Mouse (Mus musculus): ENCODE data around the gene Mroh7.
"Not testable (repeated sequence)": the region's sequence is repeated elsewhere in the genome, so short reads cannot be mapped to it uniquely, and the experiment has no call there.

Gene Mroh7

DNA sequence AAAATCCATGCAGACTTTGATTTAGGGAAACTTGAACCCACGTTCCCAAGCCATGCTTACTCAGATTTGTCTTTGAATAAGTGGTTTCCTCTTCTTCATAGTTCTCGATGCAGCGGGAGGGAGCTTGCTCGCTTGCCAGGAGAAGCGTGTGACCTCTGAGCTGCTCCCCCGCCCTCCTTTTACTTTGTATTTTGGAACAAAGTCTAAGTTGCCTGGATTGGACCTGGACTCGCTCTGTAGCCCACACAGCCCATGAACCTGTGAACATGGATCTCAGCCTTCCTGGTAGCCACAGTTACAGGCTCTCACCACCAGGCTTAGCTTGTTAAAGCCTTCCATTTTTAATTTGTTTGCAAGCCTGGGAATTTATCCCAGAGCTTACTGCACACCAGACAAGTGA is at the start of gene Mroh7:
Gene Mroh7 (minus strand): TSS at position 112 of the 400 bp plus-strand sequence.
- DNase-seq (ENCODE audit: low spot score in 2 of 2) = no peak

DNA sequence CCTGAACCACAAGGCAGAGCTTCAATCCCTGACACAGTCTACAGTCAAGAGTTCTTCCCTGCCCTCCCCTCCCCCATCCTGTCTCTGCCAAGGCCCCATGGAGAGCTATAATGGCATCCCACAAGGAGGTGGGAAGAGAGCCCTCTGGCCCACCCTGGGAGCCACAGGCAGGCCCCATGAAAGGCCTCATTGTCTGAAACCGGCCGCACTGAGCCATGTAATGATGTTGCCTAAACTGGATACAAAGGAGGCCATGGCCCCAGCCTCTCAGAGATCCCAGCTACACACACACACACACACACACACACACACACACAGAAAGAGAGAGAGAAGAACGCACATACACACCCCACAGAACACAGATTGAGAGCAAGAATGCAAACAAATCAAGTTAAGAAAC is 49.3 kb upstream of the Mroh7 start:
- DNase-seq (ENCODE audit: low spot score in 2 of 2) = no peak

DNA sequence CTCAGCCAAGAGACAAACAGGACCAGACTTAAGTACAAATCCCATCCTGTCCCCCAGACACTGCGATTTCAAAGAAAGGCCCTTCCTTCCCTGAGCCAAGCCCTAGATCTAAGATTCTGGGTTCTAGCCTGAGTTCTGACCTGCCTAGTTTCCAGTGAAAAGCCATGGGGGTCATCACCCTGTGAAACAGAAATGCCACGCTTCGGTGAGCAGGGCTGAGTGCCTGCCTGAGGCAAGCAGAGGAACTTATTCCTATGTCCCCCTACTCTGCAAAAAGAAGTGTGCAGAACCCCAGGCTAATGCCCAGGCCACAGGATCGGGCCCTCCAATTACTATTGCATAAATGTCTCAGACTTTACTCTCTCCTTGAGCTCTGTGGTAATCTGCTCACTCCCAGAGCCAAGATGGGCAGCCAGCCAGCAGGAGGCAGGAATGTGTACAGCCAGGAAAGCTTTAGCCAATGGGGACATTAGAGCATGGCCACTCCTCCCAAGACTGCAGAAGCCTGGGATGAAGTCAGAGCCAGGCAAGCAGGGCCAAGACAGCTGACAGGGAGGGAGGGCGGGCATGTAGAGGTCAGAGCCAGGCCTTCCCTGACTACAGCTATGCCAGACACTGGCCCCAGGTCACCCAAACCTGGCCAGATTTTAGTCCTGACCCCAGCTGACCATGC is 47.5 kb upstream of the Mroh7 start:
- peak; percentile 64 to 93 for DNase-seq (ENCODE audit: low spot score in 2 of 2)

DNA sequence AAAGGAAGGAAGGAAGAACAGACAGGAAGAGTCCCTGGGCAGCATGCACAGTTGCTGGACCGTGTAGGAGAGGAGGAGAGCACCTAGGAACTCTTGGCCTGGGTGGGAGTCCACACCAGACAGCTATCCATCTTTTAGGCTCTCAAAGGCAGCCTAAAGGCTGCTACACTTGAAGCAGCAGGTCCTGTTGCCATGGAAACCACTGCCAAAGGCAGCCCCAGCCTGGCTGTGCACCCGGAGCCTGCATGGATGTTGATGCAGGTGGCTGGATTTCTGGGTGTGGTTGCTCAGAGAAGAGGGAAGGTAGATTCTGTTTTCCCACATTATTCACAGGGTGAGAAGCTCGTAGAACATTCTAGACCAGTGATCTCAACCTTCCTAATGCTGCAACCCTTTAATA is 46.3 kb upstream of the Mroh7 start:
- no peak for DNase-seq (ENCODE audit: low spot score in 2 of 2)

DNA sequence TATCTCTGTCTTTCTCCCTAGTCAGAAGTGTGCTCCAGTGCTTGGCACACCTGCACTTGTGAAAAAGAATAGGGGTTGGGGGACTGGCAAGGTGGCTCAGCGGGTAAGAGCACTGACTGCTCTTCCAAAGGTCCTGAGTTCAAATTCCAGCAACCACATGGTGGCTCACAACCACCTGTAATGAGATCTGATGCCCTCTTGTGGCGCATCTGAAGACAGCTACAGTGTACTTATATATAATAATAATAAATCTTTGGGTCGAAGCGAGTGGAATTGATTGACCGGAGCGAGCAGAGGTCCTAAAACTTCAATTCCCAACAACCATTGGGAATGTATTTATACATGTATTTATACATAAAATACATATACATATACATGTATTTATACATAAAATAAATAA is 45.0 kb upstream of the Mroh7 start:
- not testable (repeated sequence) for DNase-seq (ENCODE audit: low spot score in 2 of 2)

DNA sequence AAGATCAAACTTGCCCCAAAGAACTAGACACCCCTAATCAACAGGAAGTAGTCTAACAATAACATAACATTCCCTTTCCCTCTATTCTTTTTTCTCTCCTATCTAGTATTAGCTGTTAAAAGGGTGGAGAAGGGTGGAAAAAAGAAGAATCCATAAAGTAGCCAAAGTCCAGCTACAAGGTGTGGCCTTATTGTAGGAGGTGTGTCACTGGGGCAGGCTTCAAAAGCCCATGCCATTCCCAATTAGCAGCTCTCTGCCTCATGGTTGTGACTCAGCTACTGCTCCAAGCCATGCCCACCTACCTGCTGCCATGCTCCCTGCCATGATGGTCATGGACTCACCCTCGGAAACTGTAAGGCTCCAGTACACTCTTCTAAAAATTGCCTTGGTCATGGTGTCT is 41.8 kb upstream of the Mroh7 start:
- DNase-seq (ENCODE audit: low spot score in 2 of 2) = no peak

DNA sequence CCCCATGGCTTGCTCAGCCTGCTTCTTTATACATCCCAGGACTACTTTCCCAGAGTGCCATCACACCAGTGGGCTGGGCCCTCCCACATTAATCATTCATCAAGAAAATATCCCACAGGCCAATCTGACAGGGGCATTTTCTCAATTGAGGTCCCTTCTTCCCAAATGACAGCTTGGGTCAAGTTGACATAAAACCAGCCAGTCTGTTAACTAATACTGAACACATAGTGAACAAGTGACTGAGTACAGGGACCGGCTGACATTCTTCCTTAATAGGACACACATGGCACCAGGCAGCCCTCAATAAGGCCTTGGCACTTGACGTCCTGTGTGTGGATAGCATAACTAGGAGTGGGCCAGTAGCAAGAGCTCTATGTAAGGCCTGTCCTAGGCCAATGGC is 38.6 kb upstream of the Mroh7 start:
- DNase-seq (ENCODE audit: low spot score in 2 of 2) = no peak

DNA sequence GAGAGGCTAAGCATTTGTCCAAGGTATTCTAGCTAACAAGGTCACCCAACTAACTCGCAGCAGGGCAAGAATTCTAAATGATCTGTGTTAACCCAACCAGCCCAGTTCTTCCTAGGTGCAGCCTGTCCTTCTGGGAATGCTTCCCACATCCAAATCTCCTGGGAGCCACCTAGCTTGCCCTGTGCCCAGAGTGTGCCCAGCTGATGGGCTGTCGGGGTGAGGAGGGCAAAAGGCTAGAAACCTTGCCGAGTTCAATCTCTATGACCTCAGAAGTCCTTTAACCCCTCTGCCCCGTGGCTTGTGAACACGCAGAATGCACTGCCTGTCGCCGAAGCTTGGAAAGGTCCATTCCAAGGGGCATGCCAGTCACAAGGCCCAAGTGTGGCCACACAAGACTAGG is 33.4 kb upstream of the Mroh7 start:
- DNase-seq (ENCODE audit: low spot score in 2 of 2) = no peak

DNA sequence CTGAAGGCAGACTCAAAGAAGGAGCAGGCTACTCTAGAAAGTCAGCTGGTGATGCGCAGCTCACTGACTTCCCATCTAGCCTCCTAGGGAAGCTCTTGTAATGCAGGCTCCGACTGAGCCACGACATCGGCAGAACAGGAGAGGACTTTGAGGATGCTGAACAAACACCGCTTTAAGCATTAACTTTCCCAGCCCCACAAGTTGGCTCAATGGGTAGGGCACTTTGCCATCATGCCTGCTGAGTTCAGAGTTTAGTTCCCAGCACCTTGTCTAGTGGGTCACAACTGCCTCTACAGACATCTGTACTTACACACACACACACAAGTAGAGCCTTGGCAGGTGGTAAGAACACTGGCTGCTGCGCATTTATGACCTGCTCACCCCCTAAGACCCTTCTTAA is 21.0 kb upstream of the Mroh7 start:
- DNase-seq (ENCODE audit: low spot score in 2 of 2) = no peak

DNA sequence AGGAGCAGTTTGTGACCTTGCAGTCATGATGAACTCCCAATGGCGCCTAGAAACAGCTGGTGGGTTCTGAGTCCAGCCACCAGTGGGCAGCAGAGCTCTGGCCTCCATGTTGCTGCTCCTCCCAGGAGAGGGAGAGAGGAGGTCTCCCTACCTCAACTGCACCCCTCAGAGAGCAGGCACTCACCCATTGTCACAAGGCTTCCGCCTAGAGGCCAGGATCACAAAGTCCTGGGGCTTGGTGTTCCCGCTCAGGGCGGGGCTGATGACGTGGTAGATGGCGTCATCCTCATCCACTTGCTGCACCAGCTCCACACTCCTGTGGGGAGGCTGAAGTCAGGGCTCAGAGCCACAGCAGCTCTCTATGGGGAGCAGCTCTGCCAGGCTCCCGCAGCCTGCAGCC is 19.0 kb upstream of the Mroh7 start:
- DNase-seq (ENCODE audit: low spot score in 2 of 2) = peak; percentile 23 to 49

DNA sequence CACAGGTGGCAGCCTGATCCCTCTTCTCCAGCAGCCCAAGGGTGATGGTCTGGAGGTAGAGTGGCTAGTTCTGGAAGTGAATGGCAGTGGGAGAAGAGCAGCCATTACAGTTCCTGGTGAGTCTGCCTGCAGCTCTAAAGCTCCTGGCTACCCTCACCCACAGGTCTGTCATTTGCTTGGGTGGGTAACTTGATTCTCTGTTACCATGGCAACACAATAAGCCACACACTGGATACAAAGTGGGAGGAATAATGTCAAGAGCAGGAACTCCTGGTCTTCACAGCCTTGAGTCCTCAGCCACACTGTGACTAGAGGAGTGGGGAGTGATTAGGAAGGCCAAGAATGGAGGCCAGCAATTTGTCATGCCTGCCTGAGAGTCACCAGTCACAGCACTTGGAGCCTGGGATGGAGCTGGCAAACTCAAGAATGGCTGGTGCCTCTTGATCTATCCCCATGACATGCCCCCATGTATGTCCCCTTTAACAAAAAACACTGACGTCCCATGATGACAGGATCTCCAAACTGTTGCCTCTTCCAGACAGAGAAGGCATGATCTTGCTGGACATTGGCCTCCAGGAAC is 16.4 kb upstream of the Mroh7 start:
- DNase-seq (ENCODE audit: low spot score in 2 of 2) = no peak

DNA sequence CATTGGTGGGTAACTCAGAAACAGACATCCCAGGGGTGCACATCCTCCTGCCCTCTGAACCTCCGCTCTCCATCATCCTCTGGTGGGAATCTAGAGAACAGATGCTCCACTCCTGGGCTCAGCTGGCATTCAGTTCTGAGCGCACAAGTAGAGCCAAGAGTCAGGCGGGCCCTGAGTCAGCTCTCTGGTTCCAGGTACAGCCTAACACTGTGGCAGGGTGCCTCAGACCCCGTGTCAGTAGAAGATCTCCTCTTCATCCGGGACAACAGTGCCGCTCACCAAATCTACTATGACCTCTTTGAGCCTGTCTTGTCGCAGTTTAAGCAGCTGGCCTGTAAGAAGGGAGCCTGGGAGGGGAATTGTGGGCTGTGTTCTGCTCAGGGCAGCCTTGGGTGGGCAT is 15.1 kb upstream of the Mroh7 start:
- DNase-seq (ENCODE audit: low spot score in 2 of 2) = peak in 1 of 2 experiments; percentile 44

DNA sequence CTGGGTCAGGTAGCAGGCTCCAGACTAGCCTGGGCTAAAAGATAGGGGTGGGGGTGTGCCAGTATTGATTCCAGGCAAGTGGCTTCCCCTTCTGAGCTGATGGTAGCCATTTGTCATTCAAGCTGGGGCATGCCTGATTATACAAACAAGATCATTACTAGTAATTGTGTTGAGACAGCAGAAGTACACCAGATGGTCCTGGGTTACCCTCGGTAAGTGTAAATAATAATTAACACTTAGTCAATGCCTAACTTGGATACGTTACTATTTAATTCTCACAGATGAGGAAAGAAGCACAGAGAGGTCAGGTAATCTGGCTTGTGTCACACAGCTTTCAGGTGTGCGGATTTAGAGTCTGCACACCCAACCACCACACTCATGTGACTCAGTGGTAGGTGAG is 7.2 kb upstream of the Mroh7 start:
- DNase-seq (ENCODE audit: low spot score in 2 of 2) = no peak

DNA sequence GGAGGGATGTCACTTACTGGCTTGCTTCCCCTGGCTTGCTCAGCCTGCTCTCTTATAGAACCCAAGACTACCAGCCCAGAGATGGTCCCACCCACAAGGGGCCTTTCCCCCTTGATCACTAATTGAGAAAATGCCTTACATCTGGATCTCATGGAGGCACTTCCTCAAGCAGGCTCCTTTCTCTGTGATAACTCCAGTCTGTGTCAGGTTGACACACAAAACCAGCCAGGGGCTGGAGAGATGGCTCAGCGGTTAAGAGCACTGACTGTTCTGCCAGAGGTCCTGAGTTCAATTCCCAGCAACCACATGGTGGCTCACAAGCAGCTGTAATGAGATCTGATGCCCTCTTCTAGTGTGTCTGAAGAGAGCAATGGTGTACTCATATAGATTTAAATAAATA is 6.2 kb upstream of the Mroh7 start:
- not testable (repeated sequence) for DNase-seq (ENCODE audit: low spot score in 2 of 2)

DNA sequence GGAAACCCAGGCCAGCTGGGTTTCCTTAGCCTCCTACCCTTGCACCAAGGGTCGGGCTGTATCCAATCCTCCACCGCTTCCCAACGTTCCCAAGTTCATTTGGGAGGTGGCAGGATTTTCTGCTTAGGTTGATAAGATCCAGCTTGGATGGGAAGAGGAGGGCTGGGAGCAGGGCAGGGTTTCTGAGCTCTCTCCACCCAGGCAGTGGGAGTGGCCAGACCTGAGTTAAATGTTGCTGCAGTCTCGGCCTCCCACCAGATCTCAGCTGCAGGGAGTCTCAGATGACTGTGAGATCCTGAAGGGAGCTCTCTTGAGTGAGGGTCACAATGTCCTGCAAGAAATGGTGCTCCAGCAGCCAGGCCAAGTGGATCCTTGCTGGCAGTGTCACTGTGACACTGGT is 2.9 kb upstream of the Mroh7 start, which contains the start of gene Fam151a:
Gene Fam151a (plus strand): TSS at position 254 of the 400 bp plus-strand sequence.
- DNase-seq (ENCODE audit: low spot score in 2 of 2) = no peak

DNA sequence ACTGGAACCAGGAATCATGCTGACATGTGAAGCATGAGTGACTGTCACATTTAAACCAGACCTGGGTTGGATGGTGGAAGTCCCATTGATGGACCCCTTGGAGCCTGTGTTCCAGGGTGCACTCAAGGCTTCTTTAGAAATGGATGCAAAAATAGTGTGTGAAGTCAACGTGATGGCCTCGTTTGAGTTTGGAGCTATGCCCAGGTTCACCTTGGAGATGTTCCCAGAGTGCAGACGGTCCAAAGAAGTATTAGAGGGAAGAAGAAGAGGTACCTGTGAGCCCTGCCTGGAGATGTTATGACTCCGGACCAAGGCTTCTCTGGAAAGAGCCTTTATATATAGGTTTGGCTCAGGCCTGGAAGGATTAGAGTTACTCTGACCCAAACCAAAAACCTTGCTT is 10.1 kb downstream of the Mroh7 start:
- DNase-seq (ENCODE audit: low spot score in 2 of 2) = no peak

DNA sequence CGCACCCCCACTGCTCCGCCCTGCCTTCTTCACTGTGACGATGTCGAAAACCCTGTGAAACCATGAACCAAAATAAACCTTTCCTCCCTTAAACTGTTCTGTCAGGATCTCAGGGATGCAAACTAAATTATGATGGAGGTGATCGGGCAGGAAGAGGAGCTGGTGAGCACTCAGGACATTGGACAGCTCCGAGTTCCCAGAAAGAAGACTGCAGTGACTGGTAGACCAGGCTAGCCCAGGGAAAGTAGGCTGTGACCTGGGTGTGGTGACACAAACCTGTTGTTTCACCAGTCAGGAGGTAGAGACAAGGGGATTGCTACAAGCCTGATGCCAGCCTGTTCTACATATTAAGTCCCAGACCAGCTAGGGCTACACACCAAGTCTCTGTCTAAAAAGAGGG is 17.1 kb downstream of the Mroh7 start:
- DNase-seq (ENCODE audit: low spot score in 2 of 2) = no peak

DNA sequence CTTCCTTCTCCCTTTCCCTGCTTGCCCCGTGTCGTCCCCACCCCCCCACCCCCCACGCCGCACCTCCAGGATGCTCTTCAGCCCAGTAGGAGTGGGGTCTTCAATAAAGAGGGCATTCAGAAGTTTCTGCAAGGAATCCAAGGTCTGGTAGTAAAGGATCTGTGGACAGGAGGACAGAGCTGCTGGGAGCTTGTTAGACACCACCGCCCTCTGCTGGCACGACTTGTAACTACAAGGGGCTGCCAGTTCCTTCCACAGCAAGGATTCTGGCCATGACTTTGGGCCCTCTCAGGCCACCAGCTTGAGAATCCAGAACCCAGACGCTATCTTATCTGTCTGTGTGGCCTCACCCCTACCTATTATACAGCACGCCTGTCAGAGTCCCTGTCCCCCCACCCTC is 22.3 kb downstream of the Mroh7 start:
- peak; percentile 70 to 76 for DNase-seq (ENCODE audit: low spot score in 2 of 2)

DNA sequence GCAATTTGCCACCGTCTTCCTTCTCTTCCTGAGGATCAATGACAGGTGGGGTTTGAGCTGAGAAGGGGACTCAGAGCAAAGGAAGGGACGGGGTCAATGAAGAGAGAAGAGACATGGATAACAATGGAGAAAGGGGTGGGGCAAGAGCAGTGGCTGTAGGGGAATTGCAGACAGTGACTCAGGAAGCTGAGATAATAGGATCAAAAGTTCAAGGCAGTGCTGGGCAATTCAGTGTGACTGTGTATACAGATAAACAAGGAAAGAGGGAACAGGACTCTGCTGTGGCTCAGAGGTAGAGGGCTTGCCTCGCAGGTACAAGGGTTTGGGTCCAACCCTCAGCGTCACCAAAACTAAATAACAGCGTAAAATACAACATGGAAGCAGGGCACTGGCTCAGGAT is 22.8 kb downstream of the Mroh7 start:
- DNase-seq (ENCODE audit: low spot score in 2 of 2) = no peak

DNA sequence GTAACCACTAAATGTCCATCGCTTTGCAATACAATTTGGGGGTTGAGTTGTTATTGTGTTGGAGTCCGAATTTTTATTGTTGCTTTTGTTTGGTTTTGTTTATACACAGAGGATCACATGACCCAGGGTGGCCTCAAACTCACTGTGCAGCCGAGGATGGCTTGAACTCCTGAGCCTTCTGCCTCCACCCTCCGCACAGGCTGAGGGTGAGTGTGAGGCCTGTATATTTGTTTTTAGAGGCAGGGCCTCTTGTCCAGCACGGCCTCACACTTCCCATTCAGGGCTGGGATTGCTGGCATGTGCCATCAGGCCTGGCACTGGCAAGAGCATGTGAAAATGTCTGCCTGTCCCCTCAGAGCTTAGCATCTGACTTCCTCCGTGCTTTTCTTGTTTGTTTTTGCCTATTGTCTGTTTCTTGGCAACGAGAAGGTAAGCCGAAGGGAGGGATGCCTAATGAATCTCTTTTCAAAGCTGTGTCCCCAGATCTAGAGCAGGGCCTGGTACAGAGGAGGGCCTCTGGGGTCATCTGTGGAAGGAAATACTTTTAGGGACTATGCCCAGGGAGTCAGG is 25.5 kb downstream of the Mroh7 start:
- no peak for DNase-seq (ENCODE audit: low spot score in 2 of 2)

DNA sequence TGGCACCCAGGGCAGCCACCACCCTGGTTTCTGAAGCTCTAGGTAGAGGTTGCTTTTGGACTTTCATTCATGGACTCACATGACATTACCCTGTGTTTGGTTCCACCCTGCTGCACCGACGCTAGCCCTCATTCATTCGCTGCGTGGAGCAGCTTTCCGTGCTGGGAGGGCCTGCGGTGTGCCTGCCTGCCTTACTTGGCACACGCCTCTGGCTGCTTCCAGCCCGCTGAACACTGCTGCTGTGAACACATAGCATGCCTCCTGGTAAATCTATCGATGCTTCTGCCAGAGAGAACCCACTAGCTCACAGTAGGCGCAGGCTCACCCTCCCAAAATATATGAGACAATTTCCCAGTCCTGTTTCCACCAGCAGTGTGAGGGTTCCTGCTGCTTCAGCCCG is 26.3 kb downstream of the Mroh7 start:
- DNase-seq (ENCODE audit: low spot score in 2 of 2) = no peak

DNA sequence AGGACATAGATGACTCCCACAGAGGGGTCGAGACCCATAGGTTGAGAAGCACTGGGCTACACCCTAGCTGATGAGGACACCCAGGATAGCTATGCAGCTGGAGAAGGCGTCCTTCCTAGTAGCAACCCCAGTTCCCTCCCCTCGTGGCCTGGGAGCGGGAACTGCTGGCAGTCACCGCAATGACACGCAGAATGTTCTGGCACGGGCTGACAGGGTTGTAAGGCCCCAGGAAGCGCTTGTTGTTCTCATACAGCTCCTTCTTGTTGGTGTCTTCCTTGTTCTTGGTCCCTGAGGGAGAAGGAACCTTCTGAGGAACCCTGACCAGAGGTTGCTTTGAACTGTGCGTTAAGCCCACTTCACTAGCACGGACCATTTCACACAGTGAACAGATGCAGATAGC is 26.8 kb downstream of the Mroh7 start:
- DNase-seq (ENCODE audit: low spot score in 2 of 2) = no peak

DNA sequence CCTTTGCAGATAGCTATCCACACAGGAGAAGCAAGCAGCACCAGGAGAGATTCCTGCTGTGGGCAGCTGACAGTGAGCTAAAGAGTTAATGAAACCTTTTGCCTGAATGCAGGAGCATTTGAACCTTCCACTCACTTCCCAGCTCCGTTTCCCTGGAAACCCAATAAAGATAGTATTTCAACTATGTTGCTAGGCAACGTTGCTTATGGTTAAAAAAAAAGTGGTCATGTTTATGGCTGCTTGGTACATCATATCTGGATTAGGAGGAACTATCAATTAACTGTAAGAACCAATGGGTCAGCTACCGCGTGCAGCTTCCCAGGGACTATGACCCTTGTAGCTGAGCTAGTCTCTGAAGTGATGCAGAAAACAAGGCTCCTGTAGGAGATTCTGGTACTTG is 29.9 kb downstream of the Mroh7 start:
- no peak for DNase-seq (ENCODE audit: low spot score in 2 of 2)

DNA sequence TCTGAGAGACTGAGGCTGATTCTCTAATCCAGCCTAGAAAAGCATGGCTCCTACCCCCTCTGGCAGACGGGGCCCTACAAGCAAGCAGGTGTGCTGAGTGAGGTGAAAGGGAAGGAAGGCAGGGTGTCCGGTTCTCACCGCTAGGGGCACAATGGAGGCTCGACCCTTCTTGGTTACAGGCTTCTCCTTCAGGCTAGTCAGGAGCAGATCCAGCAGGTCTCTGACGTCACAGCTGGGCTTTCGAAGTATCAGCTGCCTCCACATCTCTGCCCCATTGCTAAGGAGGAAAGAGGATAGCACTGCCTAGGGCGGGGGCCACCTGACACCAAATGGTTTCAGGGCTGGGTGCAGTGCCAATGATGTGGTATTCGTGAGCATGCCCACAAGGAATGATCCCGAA is 30.7 kb downstream of the Mroh7 start:
- DNase-seq (ENCODE audit: low spot score in 2 of 2) = no peak

Data from urinary bladder, postnatal 36 days (tissue).